Mouse (Mus musculus) testis, adult 2 months (tissue): ENCODE measurements around the gene Hnrnpab. TPM values are rescaled to one million over a fixed set of nuclear protein-coding genes. Genes with fewer than 3 reads are reported as not detected.

Source experiments
- H3K27ac ChIP-seq: fragments of 200-500 bp; 2 replicates; pipeline ENCODE4 v1.5.1; 2012; ENCODE audit warnings: low read depth, low read length; ENCODE audit not compliant: control insufficient read depth, insufficient read depth
- H3K27me3 ChIP-seq: fragments of 200-500 bp; 2 replicates; pipeline ENCODE4 v1.6.1; 2012; ENCODE audit warnings: mild to moderate bottlenecking, low read length, moderate library complexity; ENCODE audit not compliant: control insufficient read depth, insufficient read depth
- H3K36me3 ChIP-seq: fragments of 200-500 bp; 2 replicates; pipeline ENCODE4 v1.6.1; 2012; ENCODE audit warnings: mild to moderate bottlenecking, low read length; ENCODE audit not compliant: control insufficient read depth, insufficient read depth
- H3K4me1 ChIP-seq: fragments of 200-500 bp; 2 replicates; pipeline ENCODE4 v1.6.1; 2012; ENCODE audit warnings: low read length; ENCODE audit not compliant: control insufficient read depth, insufficient read depth
- H3K4me3 ChIP-seq: fragments of 200-500 bp; 2 replicates; pipeline ENCODE4 v1.5.1; 2012; ENCODE audit warnings: low read depth, mild to moderate bottlenecking, low read length, moderate library complexity, mixed read lengths; ENCODE audit not compliant: control insufficient read depth
- CTCF ChIP-seq: fragments of 200-500 bp; IDR thresholded peaks from 2 replicates; pipeline ENCODE4 v1.5.1; 2012; ENCODE audit warnings: low read depth, mild to moderate bottlenecking, inconsistent platforms, low read length, moderate library complexity; ENCODE audit not compliant: control insufficient read depth, insufficient read depth, insufficient replicate concordance
- POLR2A ChIP-seq: fragments of 200-500 bp; IDR thresholded peaks from 2 replicates; pipeline ENCODE4 v1.6.1; 2012; ENCODE audit warnings: low read depth, mild to moderate bottlenecking, inconsistent platforms, low read length, moderate library complexity; ENCODE audit not compliant: control insufficient read depth
- polyA plus RNA-seq: library from polyadenylated mRNA; depleted of rRNA; stranded (reverse); fragments of >200 nt; gene quantifications from 2 replicates; pipeline ENCODE4 v1.2.3, GENCODE M21; 2012

Hnrnpab gene
- polyA plus RNA-seq, 1 experiment: 85.0 TPM

- Histone ChIP-seq H3K36me3 (peaks cover 8% of the 10 kb centered on the region), H3K4me3 (no peak overlapping the region), H3K27me3 (no peaks in the 10 kb centered on the region), H3K27ac (no peak overlapping the region), H3K4me1 (0 out of 2 replicates have a peak, but pooled peaks cover 2% of the 10 kb centered on the region)
- TF ChIP-seq POLR2A: no peak
- TF ChIP-seq CTCF: no peak
These were observed 4.4 kb downstream of the Hnrnpab start for GRCm38 (mm10) chr11:51602253-51602652.

DNA sequence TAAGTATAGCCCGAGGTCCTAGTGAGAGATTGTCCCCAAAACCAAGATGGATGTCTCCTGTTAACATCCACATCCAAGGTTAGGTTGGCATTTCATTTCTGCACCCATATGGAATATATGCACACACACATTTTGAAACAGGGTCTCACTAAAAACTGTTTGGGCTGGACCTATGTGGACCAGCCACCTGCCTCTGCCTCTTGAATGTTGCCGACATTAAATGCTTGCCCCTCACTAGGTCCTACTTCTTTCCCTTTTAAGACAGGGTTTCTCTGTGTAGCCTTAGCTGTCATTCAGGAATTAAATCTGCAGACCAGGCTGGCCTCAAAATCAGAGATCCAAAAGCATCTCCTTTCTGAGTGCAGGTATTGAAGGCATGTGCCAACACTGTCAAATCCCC, 9.1 kb downstream of the Hnrnpab start:
- H3K36me3 ChIP-seq: no peaks in the 10 kb centered on the region; the same call in 1 of the 2 replicates
- H3K4me3 ChIP-seq: no peak overlapping the region
- H3K27ac ChIP-seq: no peak overlapping the region
- H3K4me1 ChIP-seq: no peaks in the 10 kb centered on the region
- H3K27me3 ChIP-seq: no peaks in the 10 kb centered on the region
- TF ChIP-seq POLR2A (no peak), CTCF (no peak)

DNA sequence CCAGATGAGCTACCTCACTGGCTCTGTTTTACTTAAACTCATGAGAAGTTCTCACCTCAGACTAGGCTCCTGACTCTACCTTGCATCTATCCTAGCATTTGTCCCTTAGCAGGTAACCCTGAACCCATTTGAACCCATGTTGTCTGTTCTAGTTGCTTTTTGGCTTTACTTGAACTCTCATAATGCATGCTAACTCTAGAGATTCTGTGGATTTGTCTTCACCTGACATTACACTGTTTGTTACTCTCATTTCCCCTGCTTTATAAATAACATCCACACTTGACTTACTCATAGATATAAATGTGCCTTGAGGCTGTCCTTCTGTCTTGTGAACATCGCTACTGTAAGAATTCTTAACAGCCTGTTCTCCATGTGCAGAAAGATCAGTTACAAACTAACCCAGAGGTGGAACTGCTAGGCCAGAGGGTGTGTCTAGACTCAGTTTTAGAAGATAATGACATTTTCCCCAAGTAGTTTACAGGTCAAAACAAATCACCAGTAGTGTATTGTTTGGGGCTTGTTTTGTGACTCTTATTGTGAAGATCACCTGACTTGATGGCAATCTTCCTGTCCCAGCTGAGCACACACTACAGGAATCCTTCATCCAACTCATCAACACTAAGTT, 11.1 kb downstream of the Hnrnpab start:
- Histone ChIP-seq H3K27me3 (no peaks in the 10 kb centered on the region), H3K36me3 (peaks cover 3% of the 10 kb centered on the region), H3K27ac (no peak overlapping the region), H3K4me1 (no peaks in the 10 kb centered on the region), H3K4me3 (no peak overlapping the region)
- TF ChIP-seq POLR2A: no peak
- TF ChIP-seq CTCF: no peak

DNA sequence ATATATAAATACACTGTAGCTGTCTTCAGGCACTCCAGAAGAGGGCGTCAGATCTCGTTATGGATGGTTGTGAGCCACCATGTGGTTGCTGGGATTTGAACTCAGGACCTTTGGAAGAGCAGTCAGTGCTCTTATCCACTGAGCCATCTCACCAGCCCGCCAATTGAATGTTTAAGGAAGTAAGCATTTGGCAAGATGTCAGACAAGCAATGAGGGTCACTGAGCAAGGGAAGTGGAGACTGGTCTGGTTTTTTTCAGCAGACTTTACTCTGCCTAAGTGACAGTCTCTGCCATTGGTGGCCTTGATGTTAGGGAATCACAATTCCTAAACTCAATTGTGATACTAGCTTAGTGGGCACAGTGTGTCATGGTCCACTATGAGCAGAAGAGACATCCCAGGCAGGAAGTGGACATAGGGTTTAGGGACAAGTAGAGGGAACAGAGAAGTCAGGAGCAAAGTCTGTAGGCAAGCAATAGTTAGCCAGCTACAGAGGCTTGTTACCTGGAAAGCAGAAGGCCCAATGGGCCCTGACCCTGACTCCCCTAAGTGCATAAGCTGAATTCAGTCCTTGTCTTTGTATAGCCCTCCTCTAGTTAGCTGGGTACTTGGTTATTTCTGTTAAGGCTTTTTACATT, 11.8 kb downstream of the Hnrnpab start:
- TF ChIP-seq CTCF (no peak), POLR2A (no peak)
- H3K36me3 ChIP-seq: peaks cover 3% of the 10 kb centered on the region
- H3K4me3 ChIP-seq: no peak overlapping the region
- no peak overlapping the region for H3K27ac ChIP-seq
- H3K27me3 ChIP-seq: no peaks in the 10 kb centered on the region
- H3K4me1 ChIP-seq: no peaks in the 10 kb centered on the region

- peaks cover 3% of the 10 kb centered on the region for H3K36me3 ChIP-seq
- H3K27me3 ChIP-seq: no peaks in the 10 kb centered on the region
- H3K4me3 ChIP-seq: no peak overlapping the region
- TF ChIP-seq POLR2A (no peak), CTCF (no peak)
- no peaks in the 10 kb centered on the region for H3K4me1 ChIP-seq
- no peak overlapping the region for H3K27ac ChIP-seq
These were observed 12.8 kb downstream of the Hnrnpab start for GRCm38 (mm10) chr11:51593849-51594248.

DNA sequence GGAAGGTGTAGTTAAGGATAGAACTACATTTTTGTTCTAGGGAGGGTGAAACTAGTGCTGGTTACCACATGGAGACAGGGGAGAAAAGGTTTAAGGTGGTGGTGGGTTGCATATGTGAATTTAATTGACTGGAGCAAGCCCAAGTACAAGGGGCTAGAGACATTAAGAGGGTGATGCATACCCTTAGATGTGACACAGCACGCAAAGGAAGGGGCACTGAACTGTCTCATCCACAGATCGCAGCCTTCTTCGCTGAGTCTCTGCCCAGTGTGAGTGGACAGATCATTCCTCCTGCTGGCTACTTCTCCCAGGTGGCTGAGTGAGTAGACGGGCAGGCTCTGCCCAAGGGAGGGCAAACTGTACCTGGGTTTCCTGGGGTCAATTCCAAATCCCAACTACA, 13.3 kb downstream of the Hnrnpab start:
- Histone ChIP-seq H3K27ac (no peak overlapping the region), H3K4me3 (no peak overlapping the region), H3K36me3 (peaks cover 3% of the 10 kb centered on the region), H3K27me3 (no peaks in the 10 kb centered on the region), H3K4me1 (no peaks in the 10 kb centered on the region)
- TF ChIP-seq POLR2A (no peak), CTCF (no peak)

DNA sequence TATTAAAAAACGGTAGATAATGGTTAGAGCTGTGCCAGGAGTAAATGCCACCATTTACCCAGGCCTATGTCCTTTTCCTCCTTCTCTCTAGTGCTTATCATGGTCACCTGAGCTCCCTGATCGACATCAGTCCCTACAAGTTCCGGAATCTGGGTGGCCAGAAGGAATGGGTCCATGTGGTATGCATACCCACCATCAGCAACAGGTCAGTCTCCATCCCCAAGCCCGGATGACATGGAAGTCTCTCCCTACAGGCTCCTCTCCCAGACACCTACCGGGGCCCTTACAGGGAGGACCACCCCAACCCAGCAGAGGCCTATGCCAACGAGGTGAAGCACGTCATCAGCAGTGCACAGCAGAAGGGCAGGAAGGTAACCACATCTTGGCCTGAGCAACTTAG, 14.7 kb downstream of the Hnrnpab start:
- Histone ChIP-seq H3K4me3 (no peak overlapping the region), H3K36me3 (peaks cover 3% of the 10 kb centered on the region), H3K4me1 (peaks cover 2% of the 10 kb centered on the region; the same call in 1 of the 2 replicates), H3K27ac (no peak overlapping the region), H3K27me3 (no peaks in the 10 kb centered on the region)
- TF ChIP-seq POLR2A: no peak
- no peak for TF ChIP-seq CTCF
